9 mouse cellular contexts compared by ENCODE assay signal in the genomic region with DNA sequence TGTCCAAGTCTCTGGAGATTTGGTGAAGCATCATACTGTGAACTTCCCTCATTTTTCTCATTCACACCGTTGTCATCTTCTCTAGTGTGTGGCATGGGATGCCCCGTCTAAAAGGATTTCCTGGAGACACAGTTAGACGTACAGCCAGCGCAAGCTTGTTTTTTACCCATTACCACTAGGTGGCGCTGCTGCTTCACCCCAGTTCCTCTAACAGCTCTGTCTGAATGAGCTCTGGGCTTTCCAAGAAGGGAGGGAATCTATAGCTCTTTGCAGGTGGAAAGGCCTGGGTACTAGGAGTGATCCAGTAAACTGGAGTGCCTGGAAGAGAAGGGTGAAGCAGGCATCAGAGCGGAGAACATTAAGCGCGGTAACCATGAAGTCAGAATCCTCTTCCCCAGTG. TPM values are rescaled to one million over a fixed set of nuclear protein-coding genes. Genes with fewer than 3 reads are reported as not detected.
DNase-seq lines count a peak whose midpoint lies in the region; ATAC-seq and TF ChIP-seq lines count a peak whose summit lies in the region.
"Had no signal": no experiment of that assay in that cellular context is flagged by ENCODE, and none has a peak within 500 bp of the region (broad histone marks: within the 10 kb centered on the region; RNA-seq: fewer than 3 reads in every experiment).

No protein-coding gene starts in this region.

- H3K27me3 ChIP-seq in kidney, postnatal 0 days (ENCODE audit: insufficient read depth, low read length): no peaks in the 10 kb centered on the region
- no peaks in the 10 kb centered on the region for H3K27me3 ChIP-seq in liver, embryonic 14.5 days (ENCODE audit: control insufficient read depth, insufficient read depth, low read length)
- H3K27me3 ChIP-seq in neural tube, embryonic 13.5 days: no peaks in the 10 kb centered on the region
- H3K27me3 ChIP-seq in testis, adult 2 months (ENCODE audit: control insufficient read depth, insufficient read depth, low read length): no peaks in the 10 kb centered on the region

- no peaks in the 10 kb centered on the region for H3K4me1 ChIP-seq in cortical plate, adult 2 months (ENCODE audit: control insufficient read depth, insufficient read depth, low read length)
- no peaks in the 10 kb centered on the region for H3K4me1 ChIP-seq in kidney, postnatal 0 days (replicated peaks; ENCODE audit: insufficient read depth, low read length)
- H3K4me1 ChIP-seq in liver, embryonic 14.5 days (replicated peaks; ENCODE audit: control insufficient read depth in 2 of 2, insufficient read depth in 2 of 2, low read length in 1 of 2): no peaks in the 10 kb centered on the region
- no peaks in the 10 kb centered on the region for H3K4me1 ChIP-seq in neural tube, embryonic 13.5 days (replicated peaks)
- no peaks in the 10 kb centered on the region; the same call in 1 of the 2 replicates for H3K4me1 ChIP-seq in testis, adult 2 months (ENCODE audit: control insufficient read depth, insufficient read depth, low read length)

- TF ChIP-seq CTCF in cortical plate, adult 2 months (IDR thresholded peaks at IDR 0.05; ENCODE audit: extremely low read depth, insufficient read depth, low read length): peak; percentile 90
- TF ChIP-seq CTCF in kidney, postnatal 0 days (IDR thresholded peaks at IDR 0.05; ENCODE audit: low read depth): peak; percentile 97
- TF ChIP-seq CTCF in liver, embryonic 14.5 days (IDR thresholded peaks at IDR 0.05; ENCODE audit: low read depth): peak; percentile 94
- peak; percentile 62; the same call in 1 of the 2 replicates for TF ChIP-seq CTCF in testis, adult 2 months (IDR thresholded peaks at IDR 0.05; ENCODE audit: control insufficient read depth, insufficient read depth, insufficient replicate concordance, low read depth, low read length)

- no peak for TF ChIP-seq POLR2A in cortical plate, adult 2 months (IDR thresholded peaks at IDR 0.05; ENCODE audit: extremely low read depth, insufficient read depth, low read length)
- TF ChIP-seq POLR2A in testis, adult 2 months (IDR thresholded peaks at IDR 0.05; ENCODE audit: control insufficient read depth, low read depth, low read length): no peak

- H3K9me3 ChIP-seq in kidney, postnatal 0 days (replicated peaks; ENCODE audit: low read length): no peaks in the 10 kb centered on the region
- no peaks in the 10 kb centered on the region for H3K9me3 ChIP-seq in liver, embryonic 14.5 days (ENCODE audit: control insufficient read depth, low read length)
- no peaks in the 10 kb centered on the region for H3K9me3 ChIP-seq in neural tube, embryonic 13.5 days

- H3K4me2 ChIP-seq in kidney, postnatal 0 days (ENCODE audit: low read length): no peak overlapping the region
- no peak overlapping the region for H3K4me2 ChIP-seq in liver, embryonic 14.5 days (ENCODE audit: low read depth)
- no peak overlapping the region for H3K4me2 ChIP-seq in neural tube, embryonic 13.5 days

- H3K36me3 ChIP-seq in kidney, postnatal 0 days (ENCODE audit: insufficient read depth, low read length): peaks cover 12% of the 10 kb centered on the region; the same call in 1 of the 2 replicates
- H3K36me3 ChIP-seq in liver, embryonic 14.5 days (replicated peaks; ENCODE audit: control insufficient read depth, insufficient read depth, low read depth): peaks cover 5% of the 10 kb centered on the region; the same call in 1 of the 2 replicates
- H3K36me3 ChIP-seq in neural tube, embryonic 13.5 days: peaks cover 37% of the 10 kb centered on the region
- H3K36me3 ChIP-seq in testis, adult 2 months (ENCODE audit: control insufficient read depth, insufficient read depth, low read length): no peaks in the 10 kb centered on the region; the same call in 1 of the 2 replicates

- H3K27ac ChIP-seq in cortical plate, adult 2 months (ENCODE audit: insufficient read depth, low read length): no peak overlapping the region
- no peak overlapping the region for H3K27ac ChIP-seq in kidney, postnatal 0 days
- H3K27ac ChIP-seq in liver, embryonic 14.5 days: no peak overlapping the region
- H3K27ac ChIP-seq in neural tube, embryonic 13.5 days (replicated peaks): no peak overlapping the region
- H3K27ac ChIP-seq in testis, adult 2 months (ENCODE audit: control insufficient read depth, insufficient read depth, low read depth, low read length): no peak overlapping the region

- DNase-seq in 3T3-L1 (ENCODE audit: low read depth, low spot score): peak; percentile 90
- peak; percentile 64 to 91 for DNase-seq in adrenal gland, adult (ENCODE audit: inconsistent age in 2 of 2, low spot score in 1 of 2)
- DNase-seq in gastrocnemius, postnatal 25 days: peak; percentile 50
- DNase-seq in kidney, postnatal 0 days (ENCODE audit: low spot score): peak; percentile 91
- peak; percentile 39 to 53 (median 53) for DNase-seq in liver, embryonic 14.5 days (ENCODE audit: low read depth in 3 of 3, low spot score in 3 of 3)

- H3K4me3 ChIP-seq in cortical plate, adult 2 months (ENCODE audit: insufficient read depth, low read length): no peak overlapping the region
- no peak overlapping the region for H3K4me3 ChIP-seq in kidney, postnatal 0 days (replicated peaks; ENCODE audit: low read depth, low read length)
- H3K4me3 ChIP-seq in liver, embryonic 14.5 days (ENCODE audit: insufficient read depth in 1 of 2, low read depth in 2 of 2, low read length in 2 of 2): no peak overlapping the region
- no peak overlapping the region for H3K4me3 ChIP-seq in neural tube, embryonic 13.5 days
- H3K4me3 ChIP-seq in testis, adult 2 months (ENCODE audit: control insufficient read depth, low read depth, low read length): no peak overlapping the region
- H3K4me3 ChIP-seq: erythroblast, embryonic 14.5 days had no signal

- ATAC-seq in kidney, postnatal 0 days (replicated peaks; ENCODE audit: low FRiP score, low read depth): no peak
- ATAC-seq in liver, embryonic 14.5 days (ENCODE audit: insufficient read depth): no peak
- peak; percentile 64 for ATAC-seq in neural tube, embryonic 13.5 days (ENCODE audit: low read depth)

- 26% methylated on average over 8 of the region's 8 CpGs for WGBS in kidney, postnatal 0 days
- WGBS in liver, embryonic 14.5 days (ENCODE audit: insufficient replicate concordance): 31% methylated on average over 8 of the region's 8 CpGs
- 21% methylated on average over 8 of the region's 8 CpGs for WGBS in neural tube, embryonic 13.5 days

- no peak overlapping the region for H3K9ac ChIP-seq in kidney, postnatal 0 days (ENCODE audit: low read depth, low read length)
- H3K9ac ChIP-seq in liver, embryonic 14.5 days (replicated peaks): no peak overlapping the region
- H3K9ac ChIP-seq in neural tube, embryonic 13.5 days: no peak overlapping the region

- no peak for TF ChIP-seq EP300 in liver, embryonic 14.5 days (IDR thresholded peaks at IDR 0.05; ENCODE audit: low read depth)

RNA-seq across cellular contexts. Expression of gene Arf2, which starts 20.9 kb away (rescaled TPM):
- polyA plus RNA-seq in cortical plate, adult 2 months (2012; rRNA removed): 47.3 TPM in 2 replicates
- 10 to 100 TPM; 16.7 to 17.3 TPM for total RNA-seq in gastrocnemius, postnatal 25 days (2021)
- polyA plus RNA-seq in kidney, postnatal 0 days (2015; fragmentation: Nextera tagmentation; extraction: Ambion mirVana): 74.1 and 76.0 TPM in 2 replicates
- polyA plus RNA-seq in liver, embryonic 14.5 days (2012; rRNA removed): 8.3 and 12.1 TPM in 2 replicates
- 17.5 and 21.0 TPM in 2 replicates for polyA plus RNA-seq in liver, embryonic 14.5 days (2014; fragmentation: Nextera tagmentation; extraction: Ambion mirVana)
- polyA plus RNA-seq in neural tube, embryonic 13.5 days (2015; fragmentation: Nextera tagmentation; extraction: Ambion mirVana): 152 and 157 TPM in 2 replicates
- polyA plus RNA-seq in testis, adult 2 months (2012; rRNA removed): 9.3 and 12.7 TPM in 2 replicates

RNA-seq across cellular contexts. Expression of gene Nsf, which starts 33.6 kb away (rescaled TPM):
- 470 and 505 TPM in 2 replicates for polyA plus RNA-seq in cortical plate, adult 2 months (2012; rRNA removed)
- 10 to 100 TPM; 15.9 to 23.5 TPM for total RNA-seq in gastrocnemius, postnatal 25 days (2021)
- polyA plus RNA-seq in kidney, postnatal 0 days (2015; fragmentation: Nextera tagmentation; extraction: Ambion mirVana): 37.1 and 41.2 TPM in 2 replicates
- 10.7 and 12.9 TPM in 2 replicates for polyA plus RNA-seq in liver, embryonic 14.5 days (2012; rRNA removed)
- 18.9 and 19.9 TPM in 2 replicates for polyA plus RNA-seq in liver, embryonic 14.5 days (2014; fragmentation: Nextera tagmentation; extraction: Ambion mirVana)
- polyA plus RNA-seq in neural tube, embryonic 13.5 days (2015; fragmentation: Nextera tagmentation; extraction: Ambion mirVana): 123 and 127 TPM in 2 replicates
- 9.0 and 10.3 TPM in 2 replicates for polyA plus RNA-seq in testis, adult 2 months (2012; rRNA removed)
